Mouse (Mus musculus): ENCODE data around the gene Iqca. TPM values are rescaled to one million over a fixed set of nuclear protein-coding genes. Genes with fewer than 3 reads are reported as not detected.

Gene Iqca
- polyA plus RNA-seq, 1 experiment: 19.1 TPM

GRCm38 (mm10) chr1:90139729-90140128 lies 13.5 kb downstream of the Iqca start:
- no peak overlapping the region for H3K4me3 ChIP-seq (ENCODE audit: control insufficient read depth, low read depth, low read length)
- no peaks in the 10 kb centered on the region for H3K4me1 ChIP-seq (ENCODE audit: control insufficient read depth, insufficient read depth, low read length)
- no peaks in the 10 kb centered on the region for H3K36me3 ChIP-seq (ENCODE audit: control insufficient read depth, insufficient read depth, low read length)
- H3K27ac ChIP-seq (ENCODE audit: control insufficient read depth, insufficient read depth, low read depth, low read length): no peak overlapping the region
- no peak for TF ChIP-seq CTCF (IDR thresholded peaks at IDR 0.05; ENCODE audit: control insufficient read depth, insufficient read depth, insufficient replicate concordance, low read depth, low read length)
- TF ChIP-seq POLR2A (IDR thresholded peaks at IDR 0.05; ENCODE audit: control insufficient read depth, low read depth, low read length): no peak
- H3K27me3 ChIP-seq (ENCODE audit: control insufficient read depth, insufficient read depth, low read length): no peaks in the 10 kb centered on the region

- TF ChIP-seq CTCF (IDR thresholded peaks at IDR 0.05; ENCODE audit: control insufficient read depth, insufficient read depth, insufficient replicate concordance, low read depth, low read length) (no peak), POLR2A (IDR thresholded peaks at IDR 0.05; ENCODE audit: control insufficient read depth, low read depth, low read length) (no peak)
- H3K27me3 ChIP-seq (ENCODE audit: control insufficient read depth, insufficient read depth, low read length): no peaks in the 10 kb centered on the region
Measured at GRCm38 (mm10) chr1:90132402-90132801, 20.8 kb downstream of the Iqca start.

GRCm38 (mm10) chr1:90131982-90132381 lies 21.2 kb downstream of the Iqca start:
- Histone ChIP-seq H3K36me3 (ENCODE audit: control insufficient read depth, insufficient read depth, low read length) (no peaks in the 10 kb centered on the region), H3K4me3 (ENCODE audit: control insufficient read depth, low read depth, low read length) (no peak overlapping the region), H3K4me1 (ENCODE audit: control insufficient read depth, insufficient read depth, low read length) (no peaks in the 10 kb centered on the region), H3K27me3 (ENCODE audit: control insufficient read depth, insufficient read depth, low read length) (no peaks in the 10 kb centered on the region), H3K27ac (ENCODE audit: control insufficient read depth, insufficient read depth, low read depth, low read length) (no peak overlapping the region)
- TF ChIP-seq POLR2A (IDR thresholded peaks at IDR 0.05; ENCODE audit: control insufficient read depth, low read depth, low read length): no peak
- no peak for TF ChIP-seq CTCF (IDR thresholded peaks at IDR 0.05; ENCODE audit: control insufficient read depth, insufficient read depth, insufficient replicate concordance, low read depth, low read length)

More at GRCm38 (mm10) chr1:90132402-90132801, 20.8 kb downstream of the Iqca start:
- no peak overlapping the region for H3K27ac ChIP-seq (ENCODE audit: control insufficient read depth, insufficient read depth, low read depth, low read length)
- H3K36me3 ChIP-seq (ENCODE audit: control insufficient read depth, insufficient read depth, low read length): no peaks in the 10 kb centered on the region
- H3K4me3 ChIP-seq (ENCODE audit: control insufficient read depth, low read depth, low read length): no peak overlapping the region
- H3K4me1 ChIP-seq (ENCODE audit: control insufficient read depth, insufficient read depth, low read length): no peaks in the 10 kb centered on the region

GRCm38 (mm10) chr1:90124561-90124960 lies 28.6 kb downstream of the Iqca start:
- no peak for TF ChIP-seq POLR2A (IDR thresholded peaks at IDR 0.05; ENCODE audit: control insufficient read depth, low read depth, low read length)
- no peak for TF ChIP-seq CTCF (IDR thresholded peaks at IDR 0.05; ENCODE audit: control insufficient read depth, insufficient read depth, insufficient replicate concordance, low read depth, low read length)
- no peaks in the 10 kb centered on the region for H3K36me3 ChIP-seq (ENCODE audit: control insufficient read depth, insufficient read depth, low read length)
- H3K27ac ChIP-seq (ENCODE audit: control insufficient read depth, insufficient read depth, low read depth, low read length): no peak overlapping the region
- H3K4me1 ChIP-seq (ENCODE audit: control insufficient read depth, insufficient read depth, low read length): no peaks in the 10 kb centered on the region
- H3K4me3 ChIP-seq (ENCODE audit: control insufficient read depth, low read depth, low read length): no peak overlapping the region
- no peaks in the 10 kb centered on the region for H3K27me3 ChIP-seq (ENCODE audit: control insufficient read depth, insufficient read depth, low read length)

- H3K27me3 ChIP-seq (ENCODE audit: control insufficient read depth, insufficient read depth, low read length): no peaks in the 10 kb centered on the region
- no peak overlapping the region for H3K4me3 ChIP-seq (ENCODE audit: control insufficient read depth, low read depth, low read length)
- no peaks in the 10 kb centered on the region for H3K4me1 ChIP-seq (ENCODE audit: control insufficient read depth, insufficient read depth, low read length)
- no peak for TF ChIP-seq CTCF (IDR thresholded peaks at IDR 0.05; ENCODE audit: control insufficient read depth, insufficient read depth, insufficient replicate concordance, low read depth, low read length)
- TF ChIP-seq POLR2A (IDR thresholded peaks at IDR 0.05; ENCODE audit: control insufficient read depth, low read depth, low read length): no peak
- H3K27ac ChIP-seq (ENCODE audit: control insufficient read depth, insufficient read depth, low read depth, low read length): no peak overlapping the region
- H3K36me3 ChIP-seq (ENCODE audit: control insufficient read depth, insufficient read depth, low read length): no peaks in the 10 kb centered on the region
Measured at GRCm38 (mm10) chr1:90120706-90121105, 32.5 kb downstream of the Iqca start.

GRCm38 (mm10) chr1:90119214-90119613 lies 34.0 kb downstream of the Iqca start:
- TF ChIP-seq POLR2A (IDR thresholded peaks at IDR 0.05; ENCODE audit: control insufficient read depth, low read depth, low read length) (no peak), CTCF (IDR thresholded peaks at IDR 0.05; ENCODE audit: control insufficient read depth, insufficient read depth, insufficient replicate concordance, low read depth, low read length) (no peak)
- no peaks in the 10 kb centered on the region for H3K4me1 ChIP-seq (ENCODE audit: control insufficient read depth, insufficient read depth, low read length)
- no peak overlapping the region for H3K27ac ChIP-seq (ENCODE audit: control insufficient read depth, insufficient read depth, low read depth, low read length)
- H3K36me3 ChIP-seq (ENCODE audit: control insufficient read depth, insufficient read depth, low read length): no peaks in the 10 kb centered on the region
- H3K4me3 ChIP-seq (ENCODE audit: control insufficient read depth, low read depth, low read length): no peak overlapping the region
- H3K27me3 ChIP-seq (ENCODE audit: control insufficient read depth, insufficient read depth, low read length): no peaks in the 10 kb centered on the region

- no peaks in the 10 kb centered on the region for H3K36me3 ChIP-seq (ENCODE audit: control insufficient read depth, insufficient read depth, low read length)
- TF ChIP-seq POLR2A (IDR thresholded peaks at IDR 0.05; ENCODE audit: control insufficient read depth, low read depth, low read length) (no peak), CTCF (IDR thresholded peaks at IDR 0.05; ENCODE audit: control insufficient read depth, insufficient read depth, insufficient replicate concordance, low read depth, low read length) (no peak)
- no peak overlapping the region for H3K4me3 ChIP-seq (ENCODE audit: control insufficient read depth, low read depth, low read length)
- H3K27ac ChIP-seq (ENCODE audit: control insufficient read depth, insufficient read depth, low read depth, low read length): no peak overlapping the region
- no peaks in the 10 kb centered on the region for H3K4me1 ChIP-seq (ENCODE audit: control insufficient read depth, insufficient read depth, low read length)
- no peaks in the 10 kb centered on the region for H3K27me3 ChIP-seq (ENCODE audit: control insufficient read depth, insufficient read depth, low read length)
Measured at GRCm38 (mm10) chr1:90117207-90117606, 36.0 kb downstream of the Iqca start.

- Histone ChIP-seq H3K36me3 (ENCODE audit: control insufficient read depth, insufficient read depth, low read length) (no peaks in the 10 kb centered on the region), H3K4me1 (ENCODE audit: control insufficient read depth, insufficient read depth, low read length) (no peaks in the 10 kb centered on the region), H3K27ac (ENCODE audit: control insufficient read depth, insufficient read depth, low read depth, low read length) (no peak overlapping the region), H3K27me3 (ENCODE audit: control insufficient read depth, insufficient read depth, low read length) (no peaks in the 10 kb centered on the region), H3K4me3 (ENCODE audit: control insufficient read depth, low read depth, low read length) (no peak overlapping the region)
- TF ChIP-seq POLR2A (IDR thresholded peaks at IDR 0.05; ENCODE audit: control insufficient read depth, low read depth, low read length) (no peak), CTCF (IDR thresholded peaks at IDR 0.05; ENCODE audit: control insufficient read depth, insufficient read depth, insufficient replicate concordance, low read depth, low read length) (no peak)
Measured at GRCm38 (mm10) chr1:90114586-90114985, 38.6 kb downstream of the Iqca start.

Data from testis, adult 2 months (tissue).